In genomic region chr17:84708818-84709217, GRCm38 (mm10) we compare ENCODE assay signal across 18 mouse cellular contexts. TPM values are rescaled to one million over a fixed set of nuclear protein-coding genes. Genes with fewer than 3 reads are reported as not detected.
DNase-seq lines count a peak whose midpoint lies in the region; ATAC-seq and TF ChIP-seq lines count a peak whose summit lies in the region.
"Had no signal": no experiment of that assay in that cellular context is flagged by ENCODE, and none has a peak within 500 bp of the region (broad histone marks: within the 10 kb centered on the region; RNA-seq: fewer than 3 reads in every experiment).

No protein-coding gene starts in this region.

- no peaks in the 10 kb centered on the region for H3K27me3 ChIP-seq in lung, embryonic 15.5 days
- H3K27me3 ChIP-seq in forebrain, embryonic 12.5 days = no peaks in the 10 kb centered on the region
- 0 out of 2 replicates have a peak, but pooled peaks cover 4% of the 10 kb centered on the region for H3K27me3 ChIP-seq in midbrain, embryonic 13.5 days
- no peaks in the 10 kb centered on the region for H3K27me3 ChIP-seq in stomach, postnatal 0 days (ENCODE audit: control insufficient read depth, insufficient read depth, low read length)
- no peaks in the 10 kb centered on the region for H3K27me3 ChIP-seq in intestine, embryonic 16.5 days (replicated peaks; ENCODE audit: control insufficient read depth, insufficient read depth, low read length)

- WGBS in lung, embryonic 15.5 days = 61% methylated on average over 7 of the region's 7 CpGs
- WGBS in forebrain, embryonic 12.5 days = 81% methylated on average over 7 of the region's 7 CpGs
- 91% methylated on average over 7 of the region's 7 CpGs for WGBS in midbrain, embryonic 13.5 days
- WGBS in stomach, postnatal 0 days = 58% methylated on average over 7 of the region's 7 CpGs
- WGBS in intestine, embryonic 16.5 days = 68% methylated on average over 7 of the region's 7 CpGs

- ATAC-seq in lung, embryonic 15.5 days (ENCODE audit: borderline replicate concordance, extremely low read depth, low FRiP score, low TSS enrichment) = no peak
- ATAC-seq in forebrain, embryonic 12.5 days (ENCODE audit: low FRiP score) = no peak
- ATAC-seq in midbrain, embryonic 13.5 days = no peak
- ATAC-seq in stomach, postnatal 0 days (ENCODE audit: low FRiP score, low TSS enrichment) = peak; percentile 57; the same call in 1 of the 2 replicates
- no peak for ATAC-seq in intestine, embryonic 16.5 days
- ATAC-seq: inflammation-experienced regulatory T-cells, adult 6 months; liver, postnatal 0 days had no signal

- intact Hi-C loops in left cerebral cortex, postnatal 14 days (cut with DNase I) = no loop called here

- TF ChIP-seq CTCF in stomach, postnatal 0 days (IDR thresholded peaks at IDR 0.05; ENCODE audit: low read depth) = no peak

- H3K9me3 ChIP-seq in lung, embryonic 15.5 days = no peaks in the 10 kb centered on the region
- no peaks in the 10 kb centered on the region for H3K9me3 ChIP-seq in forebrain, embryonic 12.5 days
- no peaks in the 10 kb centered on the region for H3K9me3 ChIP-seq in midbrain, embryonic 13.5 days
- no peaks in the 10 kb centered on the region for H3K9me3 ChIP-seq in stomach, postnatal 0 days (ENCODE audit: control insufficient read depth, low read length)
- H3K9me3 ChIP-seq in intestine, embryonic 16.5 days (ENCODE audit: control insufficient read depth, low read length) = no peaks in the 10 kb centered on the region
- H3K9me3 ChIP-seq: G1E had no signal

- H3K27ac ChIP-seq in lung, embryonic 15.5 days = peak overlapping the region; percentile 15; the same call in 1 of the 2 replicates
- H3K27ac ChIP-seq in forebrain, embryonic 12.5 days = peak overlapping the region; percentile 15; the same call in 1 of the 2 replicates
- peak overlapping the region; percentile 64 for H3K27ac ChIP-seq in midbrain, embryonic 13.5 days
- no peak overlapping the region for H3K27ac ChIP-seq in stomach, postnatal 0 days (replicated peaks)
- H3K27ac ChIP-seq in intestine, embryonic 16.5 days (ENCODE audit: low read length) = no peak overlapping the region

- no peak overlapping the region for H3K4me2 ChIP-seq in lung, embryonic 15.5 days
- no peak overlapping the region for H3K4me2 ChIP-seq in forebrain, embryonic 12.5 days
- no peak overlapping the region for H3K4me2 ChIP-seq in midbrain, embryonic 13.5 days (replicated peaks)
- H3K4me2 ChIP-seq in stomach, postnatal 0 days (replicated peaks; ENCODE audit: low read depth) = no peak overlapping the region
- no peak overlapping the region for H3K4me2 ChIP-seq in intestine, embryonic 16.5 days (ENCODE audit: low read depth, low read length)

- H3K4me3 ChIP-seq in lung, embryonic 15.5 days = no peak overlapping the region
- no peak overlapping the region for H3K4me3 ChIP-seq in forebrain, embryonic 12.5 days (replicated peaks)
- no peak overlapping the region for H3K4me3 ChIP-seq in midbrain, embryonic 13.5 days (replicated peaks)
- no peak overlapping the region for H3K4me3 ChIP-seq in stomach, postnatal 0 days (ENCODE audit: low read depth, low read length)
- no peak overlapping the region for H3K4me3 ChIP-seq in intestine, embryonic 16.5 days (ENCODE audit: low read length)

- H3K36me3 ChIP-seq in lung, embryonic 15.5 days = peaks cover 25% of the 10 kb centered on the region
- peaks cover 29% of the 10 kb centered on the region for H3K36me3 ChIP-seq in forebrain, embryonic 12.5 days (replicated peaks)
- peaks cover 35% of the 10 kb centered on the region for H3K36me3 ChIP-seq in midbrain, embryonic 13.5 days
- peaks cover 5% of the 10 kb centered on the region for H3K36me3 ChIP-seq in stomach, postnatal 0 days (ENCODE audit: control insufficient read depth, insufficient read depth, low read length)
- H3K36me3 ChIP-seq in intestine, embryonic 16.5 days (ENCODE audit: control insufficient read depth, insufficient read depth, low read length) = peaks cover 8% of the 10 kb centered on the region

- TF ChIP-seq EP300 in stomach, postnatal 0 days (optimal IDR thresholded peaks at IDR 0.05) = no peak

- peaks cover 8% of the 10 kb centered on the region for H3K4me1 ChIP-seq in lung, embryonic 15.5 days
- H3K4me1 ChIP-seq in forebrain, embryonic 12.5 days = peaks cover 21% of the 10 kb centered on the region
- peaks cover 21% of the 10 kb centered on the region for H3K4me1 ChIP-seq in midbrain, embryonic 13.5 days (replicated peaks)
- no peaks in the 10 kb centered on the region for H3K4me1 ChIP-seq in stomach, postnatal 0 days (replicated peaks; ENCODE audit: control insufficient read depth, insufficient read depth)
- no peaks in the 10 kb centered on the region for H3K4me1 ChIP-seq in intestine, embryonic 16.5 days (ENCODE audit: control insufficient read depth, insufficient read depth, low read length)

- H3K9ac ChIP-seq in lung, embryonic 15.5 days = no peak overlapping the region
- H3K9ac ChIP-seq in forebrain, embryonic 12.5 days = no peak overlapping the region
- H3K9ac ChIP-seq in midbrain, embryonic 13.5 days (replicated peaks) = no peak overlapping the region
- no peak overlapping the region for H3K9ac ChIP-seq in stomach, postnatal 0 days (ENCODE audit: low read length)
- no peak overlapping the region for H3K9ac ChIP-seq in intestine, embryonic 16.5 days (ENCODE audit: low read depth, low read length)
- H3K9ac ChIP-seq: liver, postnatal 0 days had no signal

- DNase-seq in lung, postnatal 4 days = no peak
- DNase-seq in stomach, postnatal 0 days (ENCODE audit: low spot score) = no peak
- no peak for DNase-seq in left cerebral cortex, postnatal 14 days (ENCODE audit: low spot score in 2 of 2)
- DNase-seq: cerebellum, adult 9-11 months; gastrocnemius, postnatal 25 days; liver; liver, postnatal 0 days; thymus, adult 18-20 months had no signal

RNA-seq across cellular contexts. Expression of gene Abcg5, which starts 26.0 kb away (rescaled TPM):
- polyA plus RNA-seq in lung, embryonic 15.5 days (2015; fragmentation: Nextera tagmentation; extraction: Ambion mirVana) = 0.46 and 0.68 TPM in 2 replicates
- 2.8 and 4.2 TPM in 2 replicates for polyA plus RNA-seq in forebrain, embryonic 12.5 days (2016; fragmentation: Nextera tagmentation; extraction: Ambion mirVana)
- 1.1 and 3.0 TPM in 2 replicates for polyA plus RNA-seq in midbrain, embryonic 13.5 days (2015; fragmentation: Nextera tagmentation; extraction: Ambion mirVana)
- 0.82 and 1.7 TPM in 2 replicates for polyA plus RNA-seq in stomach, postnatal 0 days (2015; fragmentation: Nextera tagmentation; extraction: Ambion mirVana)
- not detected for total RNA-seq in left cerebral cortex, postnatal 14 days (2021)
- 3.7 and 6.5 TPM in 2 replicates for polyA plus RNA-seq in intestine, embryonic 16.5 days (2015; fragmentation: Nextera tagmentation; extraction: Ambion mirVana)
- total RNA-seq: gastrocnemius, postnatal 25 days; heart, adult 8-10 months; layer of hippocampus, postnatal 36 days; megakaryocyte progenitor cell, adult 5-6 weeks had no signal
- polyA plus RNA-seq: G1E had no signal

RNA-seq across cellular contexts. Expression of gene Abcg8, which starts 32.7 kb away (rescaled TPM):
- polyA plus RNA-seq in lung, embryonic 15.5 days (2015; fragmentation: Nextera tagmentation; extraction: Ambion mirVana) = 0.06 TPM in 1 of 2 replicates, not detected in the other
- 0.05 and 0.19 TPM in 2 replicates for polyA plus RNA-seq in forebrain, embryonic 12.5 days (2016; fragmentation: Nextera tagmentation; extraction: Ambion mirVana)
- 0.11 TPM in 1 of 2 replicates, not detected in the other for polyA plus RNA-seq in midbrain, embryonic 13.5 days (2015; fragmentation: Nextera tagmentation; extraction: Ambion mirVana)
- 0.08 and 0.13 TPM in 2 replicates for polyA plus RNA-seq in stomach, postnatal 0 days (2015; fragmentation: Nextera tagmentation; extraction: Ambion mirVana)
- total RNA-seq in left cerebral cortex, postnatal 14 days (2021) = under 1 TPM in 1 of 2 experiments, not detected in 1; 0.15 TPM
- 1.2 and 2.1 TPM in 2 replicates for polyA plus RNA-seq in intestine, embryonic 16.5 days (2015; fragmentation: Nextera tagmentation; extraction: Ambion mirVana)
- total RNA-seq: gastrocnemius, postnatal 25 days; layer of hippocampus, postnatal 36 days; left cerebral cortex, postnatal 36 days; megakaryocyte progenitor cell, adult 5-6 weeks had no signal
- polyA plus RNA-seq: G1E; inflammation-experienced regulatory T-cells, adult 6 months had no signal

Comparison
In these comparisons a context has a peak if more than half of its experiments do, and no peak if none do; other contexts are left out.
1. H3K27ac ChIP-seq: peak in lung, embryonic 15.5 days (single experiment), forebrain, embryonic 12.5 days (single experiment) and midbrain, embryonic 13.5 days (single experiment); none in stomach, postnatal 0 days (single experiment) and intestine, embryonic 16.5 days (single experiment).